Mouse (Mus musculus): Measurements from ENCODE around the gene Rsph1.
A peak's percentile ranks its signal among the peaks of the same experiment; 100 is the strongest.

The Rsph1 gene

DNA sequence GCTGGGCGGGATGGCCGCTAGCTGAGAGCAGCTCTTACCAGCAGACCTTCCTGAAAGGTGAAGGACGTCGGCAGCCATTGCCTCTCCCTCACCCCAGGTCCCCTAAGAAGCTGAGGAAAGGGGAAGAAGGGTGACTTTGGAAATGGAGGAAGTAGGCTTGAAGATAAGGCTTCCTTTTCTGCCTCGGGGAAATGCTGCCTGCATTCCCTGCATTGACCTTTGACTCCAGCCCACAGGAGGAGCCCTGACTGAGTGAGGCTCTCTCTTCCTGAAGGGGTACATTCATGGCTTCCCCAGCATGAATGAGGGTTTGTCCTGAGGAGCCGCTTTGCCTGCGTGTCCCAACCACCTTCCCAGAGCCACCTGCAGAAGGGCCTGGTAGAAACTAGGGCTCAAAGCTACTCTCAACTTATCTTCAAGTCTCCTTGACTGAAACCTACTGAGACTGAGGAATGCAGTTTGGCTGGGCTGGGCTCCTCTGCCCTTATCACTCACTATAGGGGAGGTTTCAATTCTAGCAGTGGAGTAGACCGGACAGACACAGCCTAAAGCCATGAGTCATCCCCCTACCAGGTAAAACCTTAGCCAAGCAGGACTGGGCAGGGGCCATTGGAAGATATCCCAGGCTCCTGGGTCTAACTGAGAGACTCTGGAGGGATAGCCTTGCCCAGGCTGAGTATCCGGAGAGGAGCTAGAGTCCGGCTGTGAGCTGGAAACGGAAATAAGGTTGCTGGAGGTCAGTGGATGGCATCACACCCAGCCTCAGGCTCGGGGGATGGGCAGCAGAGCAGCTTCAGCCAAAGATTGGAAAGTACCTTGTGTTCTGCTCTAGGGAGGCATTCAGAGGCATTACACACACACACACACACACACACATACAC, 28.0 kb upstream of the Rsph1 start:
- DNase-seq (ENCODE audit: low read depth) = no peak

DNA sequence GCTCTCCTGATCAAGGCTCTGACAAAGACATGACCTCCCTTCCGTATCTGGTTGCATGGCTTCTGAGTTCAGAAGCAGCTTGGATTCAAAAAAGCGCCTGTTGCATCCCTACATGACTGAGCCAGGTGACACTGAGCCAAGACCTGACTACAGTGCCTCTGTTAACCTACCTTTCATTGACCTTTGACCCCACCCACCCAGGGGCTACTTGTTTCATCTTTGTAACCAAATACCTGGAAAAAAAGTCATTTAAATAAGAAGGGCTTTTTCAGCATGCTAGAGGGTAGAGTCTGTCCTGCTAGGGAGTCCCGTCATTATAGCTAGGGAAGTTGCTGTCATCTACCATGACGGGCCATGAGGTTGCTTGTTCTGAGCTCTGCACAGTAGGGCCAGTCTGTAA, 26.2 kb upstream of the Rsph1 start:
- DNase-seq (ENCODE audit: low read depth) = no peak

DNA sequence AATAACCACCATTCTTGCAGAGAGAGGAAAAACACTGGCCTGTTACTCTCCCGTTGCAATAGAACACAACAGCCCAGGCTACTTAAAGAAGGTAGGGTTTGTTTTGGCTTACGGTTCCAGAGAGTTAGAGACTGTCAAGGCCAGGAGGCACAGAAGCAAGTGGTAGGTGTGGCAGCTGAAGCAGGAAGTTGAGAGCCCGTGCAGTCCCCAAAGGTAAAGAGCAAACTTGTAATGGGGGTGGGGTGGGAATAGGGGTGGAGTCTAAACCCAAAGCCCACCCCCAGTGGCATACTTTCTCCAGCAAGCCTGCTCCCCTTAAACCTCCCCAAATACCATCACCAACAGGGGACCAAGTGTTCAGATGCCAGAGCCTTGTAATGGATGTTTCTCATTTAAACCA, 23.6 kb upstream of the Rsph1 start:
- no peak for DNase-seq (ENCODE audit: low read depth)

DNA sequence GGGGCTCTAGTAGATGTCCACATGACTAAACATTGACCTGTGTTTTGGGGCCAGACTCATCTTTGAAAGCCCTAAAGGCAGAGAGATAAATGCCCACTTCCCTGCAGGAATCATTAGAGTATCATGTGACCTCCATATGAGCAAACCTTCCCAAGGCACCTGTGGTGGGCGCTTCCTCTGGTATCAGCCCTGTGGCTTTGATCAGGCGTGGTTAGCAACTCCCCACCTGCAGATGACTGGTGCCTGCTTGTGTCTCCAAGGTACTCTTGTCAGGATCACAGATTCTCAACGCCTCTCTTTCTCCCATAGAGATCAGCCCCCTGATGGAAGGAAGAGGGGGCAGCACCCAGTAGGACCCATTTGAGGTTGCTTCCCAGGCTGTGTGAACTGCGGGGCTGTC, 22.8 kb upstream of the Rsph1 start:
- no peak for DNase-seq (ENCODE audit: low read depth)

DNA sequence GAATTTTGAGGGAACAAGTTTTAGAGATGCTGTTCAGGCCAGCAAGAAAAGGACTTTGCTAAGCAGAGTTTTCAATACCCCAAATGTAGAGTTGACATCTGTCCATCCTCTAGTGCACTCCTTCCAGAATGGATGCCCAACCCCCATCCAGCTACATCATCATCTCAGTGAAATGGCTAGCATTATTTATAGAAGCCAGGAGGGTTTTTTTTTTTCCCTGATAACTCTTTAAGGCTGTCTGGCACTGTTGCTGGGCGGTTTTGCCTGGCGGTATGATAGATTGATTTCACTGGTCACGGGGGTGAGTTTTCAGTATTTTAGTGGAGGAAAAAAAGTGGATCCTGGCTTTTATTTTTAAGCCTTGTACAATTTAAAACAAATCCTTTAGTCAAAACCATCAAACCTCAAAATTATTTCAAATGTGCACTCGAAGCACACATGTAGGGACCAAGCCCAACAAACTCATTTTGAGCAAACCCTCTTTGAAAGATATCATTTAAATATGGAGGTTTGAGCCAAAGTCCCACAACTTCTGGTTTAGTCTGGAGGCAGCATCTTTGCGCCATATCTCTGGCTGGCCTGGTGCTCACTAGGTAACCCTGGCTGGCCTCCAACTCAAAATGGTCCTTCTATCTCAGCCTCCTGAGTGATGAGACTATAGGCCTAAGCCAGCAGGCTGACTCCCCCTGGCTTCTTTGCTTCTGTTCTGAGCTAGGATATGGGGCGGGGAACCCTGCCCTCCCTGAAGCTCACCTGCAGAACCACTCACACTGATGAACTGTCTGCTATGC, 21.4 kb upstream of the Rsph1 start:
- DNase-seq (ENCODE audit: low read depth) = no peak

DNA sequence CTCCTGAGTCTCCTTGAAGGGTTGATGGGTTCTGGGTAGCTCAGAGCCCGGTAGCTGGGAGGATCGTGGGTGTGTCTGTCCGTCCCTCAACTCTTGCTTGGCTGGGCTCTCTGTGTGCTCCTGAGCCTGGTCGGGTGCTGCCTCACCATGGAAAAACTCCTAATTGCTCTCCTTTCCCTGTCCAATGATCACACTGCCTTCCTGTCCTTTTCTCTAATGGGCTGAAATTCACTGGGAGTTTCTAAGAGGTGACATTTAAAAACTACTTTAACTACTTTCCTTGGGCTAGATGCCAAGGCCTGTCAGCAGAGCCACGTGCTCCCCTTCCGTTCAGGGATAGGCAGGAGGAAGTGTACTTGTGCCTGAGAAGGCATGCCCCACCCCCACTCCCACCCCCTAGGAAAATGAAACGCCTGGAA, 20.3 kb upstream of the Rsph1 start:
- peak; percentile 30 for DNase-seq (ENCODE audit: low read depth)

DNA sequence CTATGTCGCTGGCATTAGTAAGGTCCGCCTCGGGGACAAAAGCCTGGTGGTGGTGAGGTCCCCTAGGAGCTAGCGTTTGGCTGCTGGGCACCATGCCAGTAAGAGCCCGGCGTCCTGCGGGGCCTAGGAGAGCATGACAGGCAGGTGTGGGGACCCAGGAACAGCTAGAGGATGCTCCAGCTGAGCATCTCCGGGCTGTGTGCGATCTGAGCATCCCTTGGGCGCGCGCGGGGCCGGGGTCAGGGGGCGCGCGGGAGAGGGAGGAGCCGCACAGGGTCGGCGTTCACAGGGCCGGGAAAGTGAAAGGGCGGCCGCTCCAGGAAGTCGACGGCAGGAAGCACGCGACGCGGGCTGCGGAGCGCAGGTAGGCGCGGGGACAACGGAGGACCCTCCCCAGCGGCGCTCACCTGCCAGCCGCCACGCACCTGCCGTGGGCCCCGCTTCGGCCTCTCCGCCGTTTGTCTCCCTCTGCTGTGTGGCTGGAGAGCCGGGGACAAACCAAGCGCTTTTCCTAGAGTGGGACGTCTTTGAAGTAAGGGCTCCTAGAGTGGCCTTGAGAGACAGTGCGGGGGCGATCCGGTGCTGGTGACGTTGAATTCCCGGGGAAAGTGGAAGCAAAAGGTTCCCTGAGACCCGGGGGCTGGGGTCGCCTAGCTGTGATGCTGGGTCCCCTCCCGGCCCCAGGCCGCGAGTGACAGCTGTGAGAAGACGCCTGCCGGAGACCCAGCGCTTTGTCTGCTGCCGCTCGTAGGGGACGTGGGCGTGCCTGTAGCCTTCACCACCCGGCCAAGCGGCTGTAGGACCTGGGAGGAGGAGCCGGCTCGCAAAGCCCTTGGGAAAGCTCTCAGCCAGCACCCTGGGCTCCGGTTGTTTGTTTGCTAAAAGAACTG, 19.0 kb upstream of the Rsph1 start:
- peak; percentile 74 for DNase-seq (ENCODE audit: low read depth)

DNA sequence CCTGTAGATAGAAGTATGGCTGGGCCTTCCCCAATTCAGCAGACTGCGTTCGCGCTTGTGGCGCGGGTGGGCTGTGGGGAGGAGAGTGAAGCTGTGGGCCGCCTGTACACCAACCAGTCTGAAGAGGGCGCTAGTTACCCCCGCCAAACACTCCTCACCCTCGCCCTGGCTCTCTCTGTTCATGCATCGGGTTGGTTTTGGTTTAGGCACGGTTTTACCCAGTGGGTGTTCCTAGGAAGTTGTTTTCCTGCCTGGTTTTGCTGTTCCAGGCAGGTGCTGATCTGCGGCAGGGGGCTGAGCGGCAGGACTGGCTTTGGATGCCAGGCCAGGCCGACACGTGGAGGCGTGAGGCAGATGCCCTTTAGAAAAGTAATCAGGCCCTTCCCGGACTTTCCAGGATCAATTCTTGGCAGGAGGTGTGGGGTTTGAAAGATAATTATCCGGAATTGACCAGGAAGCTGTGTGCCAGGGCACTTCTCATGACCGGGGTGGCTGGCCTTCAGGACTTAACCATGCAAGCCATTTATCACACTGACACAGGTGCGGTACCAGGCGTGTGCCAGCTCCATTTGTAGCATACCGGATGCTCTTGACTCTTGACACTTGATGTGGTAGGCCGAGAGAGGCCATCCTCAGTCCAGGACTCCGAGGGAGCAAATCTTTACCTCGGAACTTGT, 18.2 kb upstream of the Rsph1 start:
- DNase-seq (ENCODE audit: low read depth) = peak; percentile 89

DNA sequence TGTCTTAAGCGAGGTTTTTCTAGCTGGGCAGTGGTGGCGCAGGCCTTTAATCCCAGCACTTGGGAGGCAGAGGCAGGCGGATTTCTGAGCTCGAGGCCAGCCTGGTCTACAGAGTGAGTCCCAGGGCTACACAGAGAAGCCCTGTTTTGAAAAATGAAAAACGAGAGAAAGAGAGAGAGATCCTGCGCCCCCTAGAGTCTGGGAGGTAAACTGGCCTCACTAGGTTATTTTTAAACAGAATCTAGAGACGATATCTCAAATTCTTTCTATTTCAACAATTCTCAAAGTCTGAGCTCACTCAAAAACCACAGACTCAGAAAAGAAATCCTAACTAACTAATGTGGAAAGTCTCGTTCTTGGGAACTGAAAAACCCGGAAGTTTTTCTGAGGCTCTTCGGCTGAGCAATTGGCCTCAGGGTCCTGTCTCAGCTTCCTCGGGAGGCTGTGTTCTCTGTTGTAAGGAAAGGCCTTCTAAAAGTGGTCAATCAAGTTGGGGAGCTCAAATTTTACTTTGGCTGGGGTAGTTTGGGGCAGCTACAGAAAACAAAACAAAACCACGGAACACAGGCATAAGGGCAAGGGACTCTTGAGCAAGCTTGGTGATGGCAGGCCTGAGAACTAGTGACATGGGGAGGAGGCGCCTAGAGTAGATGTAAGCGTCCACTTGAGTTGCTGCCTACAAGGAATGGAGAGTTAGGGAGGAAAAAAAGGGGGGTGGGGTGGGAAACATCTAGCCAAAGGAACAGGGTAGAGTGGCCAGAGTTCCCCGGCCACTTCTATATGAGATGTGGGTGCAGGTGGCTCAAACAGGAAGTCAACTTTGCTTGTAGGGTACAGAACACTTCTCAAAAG, 17.4 kb upstream of the Rsph1 start:
- peak; percentile 78 for DNase-seq (ENCODE audit: low read depth)

DNA sequence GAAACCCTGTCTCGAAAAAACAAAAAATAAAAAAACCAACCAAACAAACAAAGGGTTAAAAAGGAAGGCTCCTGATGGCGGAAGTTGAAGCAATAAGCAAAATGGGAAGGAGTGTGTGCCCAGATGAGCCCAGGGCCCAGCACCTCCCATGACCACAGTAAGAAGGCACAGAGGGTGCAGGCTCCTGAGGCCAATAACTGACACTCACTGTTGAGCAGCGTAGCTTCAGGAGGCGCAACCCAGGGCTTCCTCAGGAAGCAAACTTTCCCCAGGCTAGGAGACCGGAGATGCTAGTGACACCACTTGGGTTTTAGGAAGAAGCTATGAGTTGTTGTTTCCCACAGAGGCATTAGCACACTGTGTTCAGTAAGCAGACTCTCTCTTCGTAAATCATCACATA, 13.7 kb upstream of the Rsph1 start:
- no peak for DNase-seq (ENCODE audit: low read depth)

DNA sequence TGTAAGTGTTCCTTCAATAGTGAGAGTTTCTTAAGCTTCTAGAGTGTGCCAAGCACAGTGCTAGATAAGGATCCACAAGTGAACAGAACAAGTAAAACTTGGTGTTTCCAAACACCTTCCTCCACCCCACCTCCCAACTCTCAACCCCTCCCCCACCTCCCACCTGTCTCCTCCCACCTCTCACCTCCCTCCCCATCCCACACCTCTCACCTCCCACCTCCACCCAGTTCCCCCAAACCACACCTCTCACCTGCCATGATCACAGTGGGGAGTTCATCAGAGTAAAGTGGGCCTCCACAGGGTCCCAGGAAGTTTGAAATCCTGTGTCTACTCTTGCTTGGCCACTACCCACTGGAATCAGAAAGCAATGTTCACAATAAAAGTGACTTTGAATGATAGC, 13.1 kb upstream of the Rsph1 start:
- DNase-seq (ENCODE audit: low read depth) = no peak

DNA sequence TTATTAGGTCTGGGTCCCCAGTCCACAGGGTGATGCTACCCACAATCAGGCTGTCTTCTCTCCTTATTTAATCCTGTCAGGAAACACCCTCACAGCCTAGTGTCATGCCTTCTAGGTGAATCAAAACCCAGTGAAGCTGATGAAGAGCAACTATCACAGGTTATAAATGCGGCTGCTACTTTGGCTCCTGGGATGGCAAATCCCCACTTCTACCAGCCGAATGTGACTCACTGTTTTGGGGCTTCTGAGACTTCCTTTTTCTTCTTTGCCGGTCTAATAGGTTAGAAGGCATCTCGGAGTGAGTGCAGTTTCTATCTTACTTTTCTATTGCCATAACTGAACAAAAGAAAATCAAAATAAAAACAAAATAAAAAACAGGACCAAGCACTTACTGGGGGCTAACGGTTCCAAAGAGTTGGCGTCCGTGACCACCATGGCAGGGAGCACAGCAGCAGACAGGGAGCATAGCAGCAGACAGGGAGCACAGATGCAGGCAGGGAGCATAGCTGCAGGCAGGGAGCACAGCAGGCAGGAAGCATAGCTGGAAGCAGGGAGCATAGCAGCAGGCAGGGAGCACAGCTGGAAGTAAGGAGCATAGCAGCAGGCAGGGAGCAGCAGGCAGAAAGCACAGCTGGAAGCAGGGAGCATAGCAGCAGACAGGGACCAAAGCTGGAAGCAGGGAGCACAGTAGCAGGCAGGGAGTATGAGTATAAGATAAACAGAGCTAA, 12.0 kb upstream of the Rsph1 start:
- no peak for DNase-seq (ENCODE audit: low read depth)

DNA sequence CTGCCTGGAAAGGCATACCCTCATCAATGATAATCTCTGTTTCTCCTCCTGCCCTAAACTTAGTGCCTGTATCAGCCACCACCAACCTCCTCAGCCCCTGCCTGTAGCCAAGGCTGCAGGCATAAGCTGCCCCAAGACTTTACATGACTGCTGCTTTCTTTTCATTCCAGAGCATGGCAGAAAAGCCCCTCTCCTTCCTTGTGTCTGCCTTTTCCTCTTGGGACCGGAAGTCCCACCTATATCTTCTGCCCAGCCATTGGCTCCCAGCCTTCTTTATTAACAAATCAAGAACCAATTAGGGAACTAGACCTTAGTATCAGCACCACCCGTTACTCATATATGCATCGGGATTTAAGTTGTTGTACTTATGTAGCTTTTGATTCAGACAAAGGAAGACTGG, 10.0 kb upstream of the Rsph1 start:
- DNase-seq (ENCODE audit: low read depth) = no peak

DNA sequence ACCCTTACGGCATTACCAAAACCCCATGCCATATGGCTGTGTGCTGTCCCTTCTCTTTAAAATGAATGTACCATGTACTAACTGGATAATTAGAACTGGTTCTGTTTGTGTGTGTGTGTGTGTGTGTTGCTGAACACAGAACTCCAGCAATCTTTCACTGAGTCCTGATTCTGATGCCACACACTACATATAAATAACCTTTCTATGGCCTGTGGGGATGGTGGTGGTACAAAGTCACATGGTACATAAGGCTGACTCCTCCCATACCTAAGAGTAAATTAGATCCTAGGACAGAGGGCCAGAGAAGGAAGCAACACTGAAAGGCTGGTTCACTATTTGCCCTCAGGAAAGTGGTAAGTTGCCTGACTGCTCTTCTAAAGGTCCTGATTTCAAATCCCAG, 9.3 kb upstream of the Rsph1 start, which contains the start of gene Slc37a1:
TSS of gene Slc37a1 (plus strand) at position 301 of the 400 bp plus-strand sequence.
- no peak for DNase-seq (ENCODE audit: low read depth)

DNA sequence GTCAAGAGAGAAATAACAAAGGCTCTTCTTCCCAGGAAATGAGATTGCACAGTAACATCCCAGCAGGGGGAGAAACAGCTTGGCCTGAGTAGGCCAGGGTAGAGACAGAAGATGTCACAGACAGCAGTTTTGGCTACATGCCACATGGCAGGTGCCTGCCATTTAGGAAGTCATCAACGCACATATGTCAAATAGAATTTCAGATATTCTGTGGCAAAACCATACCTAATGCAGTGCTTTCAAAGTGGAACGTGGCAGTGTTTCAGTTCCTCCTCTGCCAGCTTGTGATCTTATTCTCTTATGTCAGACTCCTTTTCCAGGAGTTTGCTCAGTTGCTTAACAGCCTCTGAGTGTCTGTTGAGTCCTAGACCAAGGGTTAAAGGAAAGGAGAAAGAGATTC, 8.7 kb upstream of the Rsph1 start:
- DNase-seq (ENCODE audit: low read depth) = no peak

DNA sequence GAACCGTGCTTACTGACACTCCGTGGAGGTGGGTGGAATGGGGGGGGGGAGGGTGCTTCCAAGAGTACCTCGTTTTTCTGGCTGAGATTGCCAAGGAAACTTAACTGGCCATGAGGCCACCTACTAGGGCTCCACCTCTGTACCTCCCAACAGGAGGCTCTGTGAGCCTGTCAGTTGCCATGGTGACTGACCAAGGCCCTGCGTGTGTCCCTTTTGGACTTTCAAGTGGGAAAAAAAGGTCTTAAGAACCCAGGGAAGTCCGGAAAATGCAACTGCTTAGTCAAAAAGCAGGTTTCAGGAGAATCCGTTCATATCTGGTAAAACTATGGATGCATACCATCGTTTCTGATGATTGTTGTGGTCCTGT, 5.5 kb upstream of the Rsph1 start:
- DNase-seq (ENCODE audit: low read depth) = no peak

DNA sequence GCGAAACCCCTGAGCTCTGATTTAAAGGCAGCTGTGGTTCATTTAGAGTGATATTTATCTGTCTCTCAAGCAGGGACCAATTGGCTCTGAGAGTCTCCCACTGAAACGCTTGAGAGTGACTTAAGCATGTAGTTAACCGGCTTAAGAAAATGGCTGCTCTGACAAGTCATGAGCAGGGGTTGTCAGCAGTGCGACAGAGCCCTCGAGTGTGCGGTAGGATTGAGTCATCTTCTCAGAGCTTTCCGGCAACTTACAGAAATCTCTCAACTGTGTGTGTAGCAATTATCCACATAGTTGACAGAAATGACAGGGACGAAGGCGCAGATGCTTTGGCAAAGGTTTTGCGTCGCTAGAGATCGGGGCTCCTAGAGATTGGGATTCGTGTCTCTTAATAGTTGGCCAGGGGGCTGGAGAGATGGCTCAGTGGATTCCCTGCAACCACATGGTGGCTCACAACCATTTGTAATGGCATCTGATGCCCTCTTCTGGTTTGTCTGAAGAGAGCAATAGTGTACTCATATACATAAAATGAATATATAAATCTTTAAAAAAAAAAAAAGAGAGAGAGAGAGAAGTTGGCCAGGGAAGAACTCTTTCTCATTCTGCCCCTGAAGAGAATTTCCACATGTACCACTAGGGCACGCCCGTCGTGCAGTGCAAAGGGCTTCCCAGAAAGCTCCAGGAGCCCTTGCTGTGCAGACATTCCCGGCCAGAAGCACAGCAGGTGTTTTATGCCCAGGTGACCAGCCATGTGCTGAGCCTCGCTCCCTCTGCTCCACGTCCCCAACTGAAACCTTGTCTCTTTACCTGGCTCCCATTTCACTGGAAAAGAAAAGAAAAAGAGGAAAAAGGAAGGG, 4.9 kb upstream of the Rsph1 start:
- DNase-seq (ENCODE audit: low read depth) = no peak

DNA sequence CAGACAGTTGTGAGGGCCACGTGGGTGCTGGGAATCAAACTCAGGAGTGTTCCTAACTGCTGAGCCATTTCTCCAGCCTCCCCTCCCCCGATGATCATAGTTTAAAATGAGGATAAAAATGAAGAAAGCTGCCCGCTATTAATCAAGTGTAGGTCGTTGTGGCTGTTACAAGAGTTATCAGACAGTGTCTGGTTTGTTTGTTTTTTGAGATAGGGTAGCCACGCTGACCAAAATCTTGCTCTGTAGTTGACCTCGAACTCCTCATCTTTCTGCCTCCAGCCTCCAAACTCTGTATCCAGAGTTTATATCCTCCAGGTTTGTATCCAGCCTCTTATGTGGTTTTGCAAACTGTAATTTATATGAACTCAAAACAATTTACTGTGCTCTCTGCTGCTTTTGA, 3.1 kb upstream of the Rsph1 start:
- DNase-seq (ENCODE audit: low read depth) = no peak

DNA sequence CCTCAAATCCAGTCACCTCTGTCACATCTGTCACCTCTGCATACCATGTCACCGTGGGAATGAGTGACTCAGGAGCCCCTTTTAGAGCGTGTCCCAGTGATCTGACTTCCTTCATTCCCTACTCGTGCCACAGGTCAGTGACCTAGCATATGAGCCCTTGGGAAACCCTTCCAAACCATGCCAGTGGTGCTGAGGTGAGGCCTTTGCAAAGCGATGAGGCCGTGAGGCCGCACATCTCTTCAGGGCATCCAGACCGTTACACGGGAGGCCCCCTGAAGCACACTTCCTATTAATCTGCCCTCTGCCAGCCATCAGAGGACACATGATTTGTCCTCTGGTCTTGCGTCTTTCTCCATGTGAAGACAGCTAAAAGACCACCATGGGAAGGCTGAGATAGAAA, 2.4 kb upstream of the Rsph1 start:
- DNase-seq (ENCODE audit: low read depth) = no peak

Measured in naive thymus-derived CD4-positive, alpha-beta T cell, adult 2 months (primary cell).